Mouse (Mus musculus) bone marrow macrophage, adult 2 months (primary cell): ENCODE measurements at regions not wholly inside any gene's neighbourhood (a gene's known extent, or its start where the extent isn't known, plus 50 kb on each side); places are given as distances from the start of the nearest gene placed in this dataset.

Source experiments
- CTCF ChIP-seq: IDR thresholded peaks from 2 replicates; pipeline ENCODE4 v1.5.1; 2012; ENCODE audit warnings: low read depth, mild to moderate bottlenecking, low read length, moderate library complexity
- POLR2A ChIP-seq: IDR thresholded peaks from 2 replicates; pipeline ENCODE4 v1.6.1; 2012; ENCODE audit warnings: mild to moderate bottlenecking, low read depth, low read length, borderline replicate concordance

- TF ChIP-seq CTCF: no peak
- TF ChIP-seq POLR2A: no peak
Measured at GRCm38 (mm10) chr10:19177414-19177813, 162.0 kb upstream of the Tnfaip3 start.
